Mouse (Mus musculus): Measurements from ENCODE around the gene Olfr912.

Gene Olfr912

DNA sequence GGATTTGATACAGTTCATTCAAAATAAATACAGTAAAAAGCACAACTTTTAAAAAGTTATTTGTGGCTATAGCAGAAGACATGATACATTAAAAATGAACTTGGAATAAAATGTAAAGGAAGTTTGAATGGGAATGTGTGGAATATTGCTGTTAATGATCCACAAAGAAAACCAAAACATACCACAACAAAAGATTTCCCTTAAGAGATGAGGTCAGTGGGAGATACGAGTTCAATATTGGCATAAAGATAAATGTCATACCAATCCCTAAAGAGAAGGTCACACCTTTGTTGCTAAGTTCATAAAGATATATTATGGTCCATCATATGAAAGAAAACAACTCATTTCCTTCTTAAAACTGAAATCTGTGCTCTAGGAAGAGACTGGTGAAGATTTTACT lies at the start of gene Olfr912:
TSS of gene Olfr912 (plus strand) at position 301 of the 400 bp plus-strand sequence.
- no peak for DNase-seq (ENCODE audit: low spot score in 2 of 2)

DNA sequence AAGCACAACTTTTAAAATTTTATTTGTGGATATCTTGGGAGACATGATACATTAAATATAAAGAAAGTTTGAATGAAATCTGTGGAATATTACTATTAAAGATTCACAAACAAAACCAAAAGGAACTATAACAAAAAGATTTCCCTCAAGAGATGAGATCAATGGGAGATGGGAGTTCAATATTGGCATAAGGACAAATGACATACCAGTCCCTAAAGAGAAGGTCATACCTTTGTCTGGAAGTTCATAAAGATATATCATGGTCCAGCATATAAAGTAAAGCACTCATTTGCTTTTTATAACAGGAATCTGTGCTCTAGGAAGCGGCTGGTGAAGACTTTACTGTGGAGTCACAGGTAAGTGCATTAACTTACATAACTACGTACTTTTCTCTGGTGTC lies 42.4 kb upstream of the Olfr912 start, which contains the start of gene Olfr910:
TSS of gene Olfr910 (plus strand) at position 301 of the 400 bp plus-strand sequence.
- no peak for DNase-seq (ENCODE audit: low spot score in 2 of 2)

DNA sequence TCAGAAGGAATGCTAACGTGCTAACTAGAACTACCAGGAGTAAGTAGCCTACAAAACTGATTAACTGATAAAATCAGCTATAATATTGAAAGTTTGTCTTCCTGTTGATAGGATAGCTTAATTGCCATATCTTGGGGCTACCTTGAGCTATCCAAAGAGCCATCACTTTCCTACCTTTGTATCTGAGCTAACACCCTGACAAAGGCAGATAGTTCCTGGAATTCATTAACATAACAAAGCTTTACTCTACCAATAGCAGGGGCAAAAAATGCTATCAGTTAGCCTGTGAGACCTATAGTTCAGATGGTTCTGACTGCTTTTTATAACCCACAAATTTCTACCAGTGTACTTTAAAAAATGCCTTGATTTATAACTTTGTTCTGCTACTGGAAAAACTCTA lies 11.1 kb downstream of the Olfr912 start:
- DNase-seq (ENCODE audit: low spot score in 2 of 2): no peak

DNA sequence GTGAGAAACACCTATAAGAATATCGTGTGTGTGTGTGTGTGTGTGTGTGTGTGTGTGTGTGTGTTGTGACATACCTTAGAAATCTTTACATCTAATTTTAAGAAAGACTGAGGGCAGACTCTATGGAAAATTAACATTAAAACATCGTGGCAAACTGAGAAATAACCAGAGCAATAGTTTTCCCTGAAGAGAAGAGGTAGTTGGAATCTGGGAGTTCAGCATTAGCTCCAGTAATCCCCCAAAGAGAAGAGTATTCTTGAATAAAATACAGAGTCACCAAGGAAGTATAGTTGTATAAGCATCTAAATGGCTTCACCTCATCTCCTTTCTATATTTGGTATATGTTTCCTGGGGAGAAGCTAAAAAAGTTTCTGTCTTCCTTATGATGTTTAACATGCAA lies 12.5 kb downstream of the Olfr912 start, which contains the start of gene Olfr913:
TSS of gene Olfr913 (plus strand) at position 301 of the 400 bp plus-strand sequence.
- DNase-seq (ENCODE audit: low spot score in 2 of 2): no peak

DNA sequence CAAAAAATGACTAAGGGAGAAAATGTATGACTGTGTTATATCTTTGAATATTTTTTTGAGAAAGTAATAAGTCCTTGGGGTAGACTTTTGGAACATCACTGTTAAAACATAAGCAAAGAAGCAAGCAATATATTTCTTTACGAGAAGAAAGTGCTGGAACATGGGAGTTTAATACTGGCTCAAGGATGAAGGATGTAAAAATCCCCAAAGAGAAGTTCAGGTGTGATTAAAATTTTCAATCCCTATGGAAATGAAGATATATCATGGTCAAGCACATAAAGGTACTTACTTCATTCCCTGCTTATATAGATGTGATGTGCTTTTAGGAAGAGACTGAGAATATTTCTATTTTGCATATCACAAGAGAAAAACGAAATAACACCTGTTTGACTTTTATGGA lies 24.8 kb downstream of the Olfr912 start, which contains the start of gene Olfr914:
TSS of gene Olfr914 (plus strand) at position 301 of the 400 bp plus-strand sequence.
- no peak for DNase-seq (ENCODE audit: low spot score in 2 of 2)

DNA sequence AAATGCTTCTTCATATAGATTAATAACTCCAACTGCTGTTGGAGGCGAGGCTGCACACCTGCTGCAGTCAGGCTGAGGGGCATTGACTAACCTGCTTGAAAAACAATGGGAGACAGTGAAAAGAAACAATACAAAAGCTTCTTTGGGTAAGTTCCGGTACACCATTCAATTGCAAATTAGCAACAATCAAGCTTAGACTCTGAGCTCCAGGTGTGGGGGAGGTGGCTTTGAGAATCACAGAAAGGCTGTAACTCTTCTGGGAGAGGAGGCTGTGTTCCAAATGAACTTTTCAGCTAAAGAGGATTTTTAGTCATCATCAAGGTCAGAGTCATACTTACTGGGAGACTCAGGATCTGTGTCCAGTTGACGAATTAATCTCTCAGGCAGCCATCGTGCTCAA lies 52.4 kb downstream of the Olfr912 start:
- no peak for DNase-seq (ENCODE audit: low spot score in 2 of 2)

All from frontal cortex, postnatal 25 days (tissue).